Mouse (Mus musculus) cortical plate, adult 2 months (tissue): ENCODE measurements around the gene Asic3.

Source experiments
- CTCF ChIP-seq: fragments of 200-500 bp; IDR thresholded peaks from 2 replicates; pipeline ENCODE4 v1.5.1; 2011; ENCODE audit warnings: mild to moderate bottlenecking, control low read depth, low read length; ENCODE audit not compliant: insufficient read depth; ENCODE audit errors: extremely low read depth
- POLR2A ChIP-seq: fragments of 200-500 bp; IDR thresholded peaks from 2 replicates; pipeline ENCODE4 v1.6.1; 2011; ENCODE audit warnings: mild to moderate bottlenecking, low read length, control low read depth; ENCODE audit not compliant: insufficient read depth; ENCODE audit errors: extremely low read depth

- TF ChIP-seq POLR2A (no peak), CTCF (no peak)
Observed at GRCm38 (mm10) chr5:24399686-24400085, 13.5 kb upstream of the Asic3 start.
